Mouse (Mus musculus) lung, embryonic 16.5 days (tissue): ENCODE measurements around the gene Scn4b. TPM values are rescaled to one million over a fixed set of nuclear protein-coding genes. Genes with fewer than 3 reads are reported as not detected.

Experiments used
- ATAC-seq: fragments of 200-750 bp; cut with Nextera tagmentation; 2 replicates; pipeline ENCODE4 v1.8.0; 2017; ENCODE audit warnings: low read depth, mild to moderate bottlenecking, moderate library complexity
- H3K27ac ChIP-seq: fragments of 300-500 bp; sonication (generic); 2 replicates; pipeline ENCODE4 v1.5.1; 2014; ENCODE audit warnings: mild to moderate bottlenecking, control low read depth, low read length
- H3K27me3 ChIP-seq: fragments of 300-500 bp; sonication (generic); 2 replicates; pipeline ENCODE4 v1.6.1; 2014; ENCODE audit warnings: low read depth, low read length, mixed read lengths; ENCODE audit not compliant: control insufficient read depth, insufficient read depth
- H3K36me3 ChIP-seq: fragments of 300-500 bp; sonication (generic); 2 replicates; pipeline ENCODE4 v1.6.1; 2014; ENCODE audit warnings: low read length; ENCODE audit not compliant: control insufficient read depth, insufficient read depth
- H3K4me1 ChIP-seq: fragments of 300-500 bp; sonication (generic); replicated peaks from 2 replicates; pipeline ENCODE4 v1.6.1; 2014; ENCODE audit warnings: low read length, mixed read lengths; ENCODE audit not compliant: control insufficient read depth, insufficient read depth
- H3K4me2 ChIP-seq: fragments of 300-500 bp; sonication (generic); 2 replicates; pipeline ENCODE4 v1.6.1; 2014; ENCODE audit warnings: low read depth, low read length, control low read depth
- H3K4me3 ChIP-seq: fragments of 300-500 bp; sonication (generic); 2 replicates; pipeline ENCODE4 v1.5.1; 2014; ENCODE audit warnings: mild to moderate bottlenecking, low read length, control low read depth
- H3K9ac ChIP-seq: fragments of 300-500 bp; sonication (generic); 2 replicates; pipeline ENCODE4 v1.6.1; 2014; ENCODE audit warnings: low read length, control low read depth
- H3K9me3 ChIP-seq: fragments of 300-500 bp; sonication (generic); 2 replicates; pipeline ENCODE4 v1.6.1; 2016; ENCODE audit warnings: low read length; ENCODE audit not compliant: control insufficient read depth
- WGBS: fragments of 180-500 bp; shearing (Covaris S2); extraction: QIAGEN DNeasy Blood & Tissue Kit; methylation state at CpG from one replicate; pipeline ENCODE4 v1.1.7; 2014; 5-methylcytosine and 5-hydroxymethylcytosine counted together
- polyA plus RNA-seq: library from polyadenylated mRNA; unstranded; fragments of >200 nt; fragmentation: Nextera tagmentation; extraction: Ambion mirVana; gene quantifications from 2 replicates; pipeline ENCODE4 v1.2.1, GENCODE M21; 2015

Gene Scn4b
- polyA plus RNA-seq, 1 experiment from 2014 or later = 0.89 TPM

- no peaks in the 10 kb centered on the region for H3K36me3 ChIP-seq
- H3K9me3 ChIP-seq = no peaks in the 10 kb centered on the region
- H3K4me1 ChIP-seq = no peaks in the 10 kb centered on the region
- no peak overlapping the region for H3K4me3 ChIP-seq
- H3K9ac ChIP-seq = no peak overlapping the region
- ATAC-seq = no peak
- H3K27ac ChIP-seq = no peak overlapping the region
- H3K27me3 ChIP-seq = no peaks in the 10 kb centered on the region
- no peak overlapping the region for H3K4me2 ChIP-seq
- 67% methylated on average over 8 of the region's 8 CpGs for WGBS
Observed at GRCm38 (mm10) chr9:45196125-45196830, 58.1 kb downstream of the Scn4b start.

GRCm38 (mm10) chr9:45197549-45197948 lies 59.4 kb downstream of the Scn4b start:
- WGBS = 66% methylated on average over 5 of the region's 5 CpGs
- ATAC-seq = no peak
- H3K9me3 ChIP-seq = no peaks in the 10 kb centered on the region
- H3K4me3 ChIP-seq = no peak overlapping the region
- no peak overlapping the region for H3K4me2 ChIP-seq
- H3K36me3 ChIP-seq = no peaks in the 10 kb centered on the region
- no peak overlapping the region for H3K9ac ChIP-seq
- H3K27me3 ChIP-seq = no peaks in the 10 kb centered on the region
- no peak overlapping the region for H3K27ac ChIP-seq
- no peaks in the 10 kb centered on the region for H3K4me1 ChIP-seq

- Histone ChIP-seq H3K27me3 (no peaks in the 10 kb centered on the region), H3K9ac (no peak overlapping the region), H3K9me3 (no peaks in the 10 kb centered on the region), H3K4me2 (no peak overlapping the region), H3K36me3 (no peaks in the 10 kb centered on the region), H3K4me3 (no peak overlapping the region), H3K4me1 (no peaks in the 10 kb centered on the region), H3K27ac (no peak overlapping the region)
- ATAC-seq = no peak
- WGBS = 71% methylated on average over 5 of the region's 5 CpGs
Observed at GRCm38 (mm10) chr9:45201319-45201947, 63.2 kb downstream of the Scn4b start.

- Histone ChIP-seq H3K4me3 (no peak overlapping the region), H3K27ac (no peak overlapping the region), H3K9ac (no peak overlapping the region), H3K4me2 (no peak overlapping the region), H3K27me3 (no peaks in the 10 kb centered on the region), H3K9me3 (no peaks in the 10 kb centered on the region), H3K36me3 (no peaks in the 10 kb centered on the region), H3K4me1 (no peaks in the 10 kb centered on the region)
- 60% methylated on average over 9 of the region's 9 CpGs for WGBS
- ATAC-seq = no peak
Observed at GRCm38 (mm10) chr9:45202021-45202798, 64.0 kb downstream of the Scn4b start.

Other genes starting within 250 kb of the Scn4b start
- 641 and 656 TPM in 2 replicates for gene Atp5l, start 217.7 kb upstream of the Scn4b start, polyA plus RNA-seq
- 26.3 and 28.3 TPM in 2 replicates for gene Ube4a, start 172.8 kb upstream of the Scn4b start, polyA plus RNA-seq
- 6.2 and 16.7 TPM in 2 replicates for gene Cd3g, start 158.0 kb upstream of the Scn4b start, polyA plus RNA-seq
- 2.4 and 6.5 TPM in 2 replicates for gene Cd3d, start 156.6 kb upstream of the Scn4b start, polyA plus RNA-seq
- gene Cd3e, start 128.8 kb upstream of the Scn4b start, polyA plus RNA-seq = 5.5 and 9.4 TPM in 2 replicates
- gene Mpzl2, start 98.6 kb upstream of the Scn4b start, polyA plus RNA-seq = 14.2 and 15.9 TPM in 2 replicates
- gene Mpzl3, start 83.2 kb upstream of the Scn4b start, polyA plus RNA-seq = 2.2 and 3.0 TPM in 2 replicates
- gene Jaml, start 59.2 kb upstream of the Scn4b start, polyA plus RNA-seq = 0.45 and 0.60 TPM in 2 replicates
- 2.7 and 3.0 TPM in 2 replicates for gene Scn2b, start 20.6 kb upstream of the Scn4b start, polyA plus RNA-seq
- gene BC049352, start 43.6 kb downstream of the Scn4b start, polyA plus RNA-seq = 0.13 and 0.14 TPM in 2 replicates
- 2.5 and 2.8 TPM in 2 replicates for gene Tmprss4, start 65.7 kb downstream of the Scn4b start, polyA plus RNA-seq
- 1.1 and 1.2 TPM in 2 replicates for gene Il10ra, start 130.8 kb downstream of the Scn4b start, polyA plus RNA-seq
- gene Tmprss13, start 180.7 kb downstream of the Scn4b start, polyA plus RNA-seq = 0.36 and 0.39 TPM in 2 replicates
- 32.7 and 36.5 TPM in 2 replicates for gene Fxyd6, start 231.8 kb downstream of the Scn4b start, polyA plus RNA-seq